Mouse (Mus musculus) forebrain, embryonic 15.5 days (tissue): ENCODE results near the gene Gm17332. TPM values are rescaled to one million over a fixed set of nuclear protein-coding genes. Genes with fewer than 3 reads are reported as not detected.
"Not testable (repeated sequence)": the region's sequence is repeated elsewhere in the genome, so short reads cannot be mapped to it uniquely, and the experiment has no call there.

Experiments
- ATAC-seq: fragments of 200-750 bp; cut with Nextera tagmentation; replicated peaks from 2 replicates; pipeline ENCODE4 v1.8.0; 2017; ENCODE audit warnings: mild to moderate bottlenecking, moderate TSS enrichment, moderate library complexity
- H3K27ac ChIP-seq: fragments of 300-500 bp; sonication (generic); replicated peaks from 2 replicates; pipeline ENCODE4 v1.5.1; 2015; ENCODE audit warnings: mild to moderate bottlenecking, inconsistent platforms
- H3K27me3 ChIP-seq: fragments of 300-500 bp; sonication (generic); 2 replicates; pipeline ENCODE4 v1.6.1; 2015; ENCODE audit warnings: inconsistent platforms
- H3K36me3 ChIP-seq: fragments of 300-500 bp; sonication (generic); 2 replicates; pipeline ENCODE4 v1.6.1; 2015; ENCODE audit warnings: mild to moderate bottlenecking, inconsistent platforms
- H3K4me1 ChIP-seq: fragments of 300-500 bp; sonication (generic); 2 replicates; pipeline ENCODE4 v1.6.1; 2015; ENCODE audit warnings: inconsistent platforms
- H3K4me2 ChIP-seq: fragments of 300-500 bp; sonication (generic); replicated peaks from 2 replicates; pipeline ENCODE4 v1.6.1; 2015; ENCODE audit warnings: mild to moderate bottlenecking, inconsistent platforms
- H3K4me3 ChIP-seq: fragments of 300-500 bp; sonication (generic); 2 replicates; pipeline ENCODE4 v1.5.1; 2015; ENCODE audit warnings: mild to moderate bottlenecking, inconsistent platforms
- H3K9ac ChIP-seq: fragments of 300-500 bp; sonication (generic); replicated peaks from 2 replicates; pipeline ENCODE4 v1.6.1; 2015; ENCODE audit warnings: mild to moderate bottlenecking, inconsistent platforms
- H3K9me3 ChIP-seq: fragments of 300-500 bp; sonication (generic); 2 replicates; pipeline ENCODE4 v1.6.1; 2016; ENCODE audit warnings: inconsistent platforms
- WGBS: fragments of 180-500 bp; shearing (Covaris S2); methylation state at CpG from one replicate; pipeline ENCODE4 v1.1.7; 2015; ENCODE audit warnings: mixed read lengths; 5-methylcytosine and 5-hydroxymethylcytosine counted together
- polyA plus RNA-seq: library from polyadenylated mRNA; unstranded; fragments of >200 nt; fragmentation: Nextera tagmentation; extraction: Ambion mirVana; gene quantifications from 2 replicates; pipeline ENCODE4 v1.2.1, GENCODE M21; 2015

Gm17332 gene
- polyA plus RNA-seq, 1 experiment from 2014 or later, result not detected

GRCm38 (mm10) chr11:31133726-31134125 lies 48.5 kb downstream of the Gm17332 start:
- H3K4me1 ChIP-seq, H3K9ac ChIP-seq, H3K4me2 ChIP-seq, H3K27me3 ChIP-seq, ATAC-seq, H3K4me3 ChIP-seq, H3K36me3 ChIP-seq, H3K27ac ChIP-seq, H3K9me3 ChIP-seq: not testable (repeated sequence)
- 73% methylated on average over 4 of the region's 4 CpGs for WGBS

Other genes starting within 250 kb of the Gm17332 start
- 9.3 and 11.0 TPM in 2 replicates for gene Erlec1, start 228.1 kb downstream of the Gm17332 start, polyA plus RNA-seq
- gene Chac2, start 196.1 kb downstream of the Gm17332 start, polyA plus RNA-seq, result 24.3 and 27.8 TPM in 2 replicates
- 1.3 TPM in 2 replicates for gene Stc2, start 187.6 kb upstream of the Gm17332 start, polyA plus RNA-seq